Mouse (Mus musculus) ES-E14 (cell line): Measurements from ENCODE around the gene Rad51.

Experiments used
- HCFC1 ChIP-seq: IDR thresholded peaks from 2 replicates; pipeline ENCODE4 v1.6.1; 2012; ENCODE audit warnings: low read length, inconsistent platforms, borderline replicate concordance; ENCODE audit not compliant: insufficient read depth
- MAFK ChIP-seq: IDR thresholded peaks from 2 replicates; pipeline ENCODE4 v1.6.1; 2014; ENCODE audit warnings: mild to moderate bottlenecking, low read depth, low read length, inconsistent platforms; ENCODE audit not compliant: insufficient read depth
- ZNF384 ChIP-seq: IDR thresholded peaks from 2 replicates; pipeline ENCODE4 v1.6.1; 2012; ENCODE audit warnings: low read depth, low read length, inconsistent platforms

DNA sequence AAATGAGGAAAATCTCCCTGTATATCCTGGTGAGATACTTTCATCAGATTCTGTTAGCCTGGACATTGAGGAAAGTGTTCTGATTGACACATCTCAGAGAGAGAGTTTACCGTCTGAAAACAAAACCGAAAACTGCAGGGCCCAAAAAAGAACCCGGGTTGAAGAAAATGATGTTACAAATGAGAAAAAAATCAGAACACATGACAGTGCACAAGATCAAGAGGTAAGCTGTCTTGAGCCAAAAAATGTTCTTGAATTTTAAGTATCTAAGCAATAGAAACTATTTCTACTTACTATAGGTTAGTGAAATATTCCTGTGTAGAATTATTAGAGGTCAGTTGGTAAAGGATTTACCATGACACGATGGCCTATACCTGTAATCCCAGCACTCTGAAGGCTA lies 40.2 kb upstream of the Rad51 start:
- TF ChIP-seq MAFK: no peak
- no peak for TF ChIP-seq HCFC1
- TF ChIP-seq ZNF384: no peak
